In the genomic region with DNA sequence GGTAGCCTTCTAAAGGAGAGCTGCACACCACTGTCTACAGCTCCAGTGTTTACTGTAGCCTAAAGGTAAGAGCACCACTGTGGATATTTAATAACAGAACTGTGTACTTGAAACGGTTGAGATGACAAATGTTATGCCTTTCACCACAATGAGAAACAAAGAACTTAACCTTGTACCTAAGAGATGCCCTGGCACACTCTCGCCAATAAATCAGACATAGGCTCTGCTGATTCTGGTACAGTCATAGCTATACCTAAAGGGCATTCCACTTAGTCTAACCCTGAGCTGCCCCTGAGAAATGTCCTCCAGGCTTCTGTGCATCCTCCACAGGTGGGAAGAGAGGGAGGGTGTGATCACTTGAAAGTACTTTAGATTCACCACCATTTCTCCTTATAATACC, we compare ENCODE assay signal across 18 mouse cellular contexts.
"Had no signal": no experiment of that assay in that cellular context is flagged by ENCODE, and none has a peak within 500 bp of the region (broad histone marks: within the 10 kb centered on the region; RNA-seq: fewer than 3 reads in every experiment).

No protein-coding gene starts in this region.

- H3K4me1 ChIP-seq: midbrain, embryonic 13.5 days; neural tube, embryonic 13.5 days had no signal

- ATAC-seq: midbrain, embryonic 13.5 days; midbrain, embryonic 16.5 days had no signal

- H3K4me2 ChIP-seq: liver, embryonic 13.5 days; lung, embryonic 14.5 days; midbrain, embryonic 13.5 days; neural tube, embryonic 13.5 days had no signal

- H3K4me3 ChIP-seq: layer of hippocampus, adult 2 months; left cerebral cortex, adult 2 months; liver, embryonic 13.5 days; megakaryocyte, embryonic 14.5 days; midbrain, embryonic 10.5 days; midbrain, embryonic 13.5 days; myocyte; neural tube, embryonic 13.5 days had no signal

- H3K27me3 ChIP-seq: neural tube, embryonic 13.5 days had no signal

- H3K36me3 ChIP-seq: liver, embryonic 13.5 days; midbrain, embryonic 10.5 days; midbrain, embryonic 13.5 days; neural tube, embryonic 13.5 days had no signal

- H3K9ac ChIP-seq: liver, embryonic 13.5 days; lung, embryonic 14.5 days; midbrain, embryonic 13.5 days; neural tube, embryonic 13.5 days had no signal

- DNase-seq: kidney, adult 2 months; kidney, postnatal 25 days; layer of hippocampus, postnatal 36 days; liver, embryonic 13.5 days; lung, embryonic 14.5 days; lung, postnatal 10 days; lung, postnatal 36 days; thymus, adult 18-20 months; thymus, postnatal 36 days had no signal

- H3K9me3 ChIP-seq: liver, embryonic 13.5 days; megakaryocyte, embryonic 14.5 days; midbrain, embryonic 10.5 days; midbrain, embryonic 13.5 days; neural tube, embryonic 13.5 days had no signal

- H3K27ac ChIP-seq: kidney, postnatal 0 days; layer of hippocampus, adult 2 months; left cerebral cortex, adult 2 months; liver, embryonic 13.5 days; midbrain, embryonic 10.5 days; midbrain, embryonic 13.5 days; neural tube, embryonic 13.5 days had no signal
